ENCODE assay signal across 21 mouse cellular contexts in genomic region chr19:9067292-9067691, GRCm38 (mm10). TPM values are rescaled to one million over a fixed set of nuclear protein-coding genes. Genes with fewer than 3 reads are reported as not detected.
DNase-seq lines count a peak whose midpoint lies in the region; ATAC-seq and TF ChIP-seq lines count a peak whose summit lies in the region.
"Had no signal": no experiment of that assay in that cellular context is flagged by ENCODE, and none has a peak within 500 bp of the region (broad histone marks: within the 10 kb centered on the region; RNA-seq: fewer than 3 reads in every experiment).

No protein-coding gene starts in this region.

- H3K4me1 ChIP-seq in hindbrain, postnatal 0 days (ENCODE audit: insufficient read depth, low read length) = peaks cover 14% of the 10 kb centered on the region
- peaks cover 27% of the 10 kb centered on the region for H3K4me1 ChIP-seq in hindbrain, embryonic 13.5 days (replicated peaks)
- peaks cover 16% of the 10 kb centered on the region for H3K4me1 ChIP-seq in bone marrow, adult 2 months (ENCODE audit: control insufficient read depth, insufficient read depth, low read length)
- peaks cover 26% of the 10 kb centered on the region for H3K4me1 ChIP-seq in hindbrain, embryonic 14.5 days (replicated peaks; ENCODE audit: control insufficient read depth, insufficient read depth, low read length)

- no peaks in the 10 kb centered on the region for H3K36me3 ChIP-seq in hindbrain, postnatal 0 days (ENCODE audit: insufficient read depth, low read length)
- no peaks in the 10 kb centered on the region for H3K36me3 ChIP-seq in hindbrain, embryonic 13.5 days
- no peaks in the 10 kb centered on the region for H3K36me3 ChIP-seq in hindbrain, embryonic 14.5 days (replicated peaks; ENCODE audit: control insufficient read depth, insufficient read depth)
- H3K36me3 ChIP-seq: heart, embryonic 15.5 days; hindbrain, embryonic 15.5 days; limb, embryonic 10.5 days; midbrain, embryonic 15.5 days; neural tube, embryonic 13.5 days had no signal

- DNase-seq in hindbrain, postnatal 0 days (ENCODE audit: low spot score) = no peak
- peak; percentile 61 to 66 for DNase-seq in B cell, adult 2 months
- DNase-seq in natural killer cell, adult 2 months (ENCODE audit: low spot score in 2 of 2) = peak; percentile 14 to 54
- DNase-seq in cerebellum, postnatal 14 days = no peak
- no peak for DNase-seq in MN1 (ENCODE audit: low spot score)
- DNase-seq in hindbrain, embryonic 14.5 days (ENCODE audit: low spot score) = no peak
- DNase-seq: adrenal gland, adult 8-10 months; cerebellum, adult 9-10 months; kidney, postnatal 10 days; layer of hippocampus, adult 9-11 months; retina, postnatal 1 day had no signal

- no peak overlapping the region for H3K4me3 ChIP-seq in hindbrain, postnatal 0 days (ENCODE audit: low read length)
- no peak overlapping the region for H3K4me3 ChIP-seq in hindbrain, embryonic 13.5 days
- H3K4me3 ChIP-seq in bone marrow, adult 2 months (replicated peaks; ENCODE audit: control insufficient read depth, low read depth, low read length) = no peak overlapping the region
- no peak overlapping the region for H3K4me3 ChIP-seq in hindbrain, embryonic 14.5 days (replicated peaks; ENCODE audit: low read length)
- H3K4me3 ChIP-seq: erythroblast, embryonic 14.5 days; heart, embryonic 15.5 days; hindbrain, embryonic 15.5 days; limb, embryonic 10.5 days; midbrain, embryonic 15.5 days; neural tube, embryonic 13.5 days had no signal

- H3K27ac ChIP-seq in hindbrain, postnatal 0 days = peak overlapping the region; percentile 32; the same call in 1 of the 2 replicates
- no peak overlapping the region for H3K27ac ChIP-seq in hindbrain, embryonic 13.5 days
- H3K27ac ChIP-seq in bone marrow, adult 2 months (ENCODE audit: control insufficient read depth, insufficient read depth, low read depth, low read length, poor library complexity) = peak overlapping the region; percentile 2; the same call in 1 of the 2 replicates
- H3K27ac ChIP-seq in hindbrain, embryonic 14.5 days = no peak overlapping the region
- H3K27ac ChIP-seq: heart, embryonic 15.5 days; limb, embryonic 10.5 days; liver, embryonic 14.5 days had no signal

- no peak for ATAC-seq in hindbrain, postnatal 0 days
- no peak for ATAC-seq in hindbrain, embryonic 13.5 days (ENCODE audit: low FRiP score)
- ATAC-seq in hindbrain, embryonic 14.5 days (ENCODE audit: low FRiP score) = no peak
- ATAC-seq: midbrain, embryonic 15.5 days had no signal

- no peak overlapping the region for H3K4me2 ChIP-seq in hindbrain, postnatal 0 days (ENCODE audit: low read depth, low read length)
- H3K4me2 ChIP-seq in hindbrain, embryonic 13.5 days = no peak overlapping the region
- H3K4me2 ChIP-seq in hindbrain, embryonic 14.5 days (replicated peaks) = no peak overlapping the region
- H3K4me2 ChIP-seq: heart, embryonic 15.5 days; hindbrain, embryonic 15.5 days; midbrain, embryonic 15.5 days; neural tube, embryonic 13.5 days had no signal

- TF ChIP-seq CTCF in hindbrain, postnatal 0 days (IDR thresholded peaks at IDR 0.05; ENCODE audit: low read depth) = no peak
- TF ChIP-seq CTCF in bone marrow, adult 2 months (IDR thresholded peaks at IDR 0.05; ENCODE audit: control insufficient read depth, insufficient read depth, low read length) = no peak

- H3K9me3 ChIP-seq in hindbrain, postnatal 0 days (ENCODE audit: low read length) = no peaks in the 10 kb centered on the region
- H3K9me3 ChIP-seq in hindbrain, embryonic 13.5 days = no peaks in the 10 kb centered on the region
- no peaks in the 10 kb centered on the region for H3K9me3 ChIP-seq in hindbrain, embryonic 14.5 days (ENCODE audit: control insufficient read depth, low read length)
- H3K9me3 ChIP-seq: heart, embryonic 15.5 days; hindbrain, embryonic 15.5 days; limb, embryonic 10.5 days; midbrain, embryonic 15.5 days; neural tube, embryonic 13.5 days had no signal

- 79% methylated on average over 5 of the region's 5 CpGs for WGBS in hindbrain, postnatal 0 days
- 76% methylated on average over 5 of the region's 5 CpGs for WGBS in hindbrain, embryonic 13.5 days
- 39% methylated on average over 5 of the region's 5 CpGs for WGBS in bone marrow, adult 2 months
- WGBS in hindbrain, embryonic 14.5 days = 80% methylated on average over 5 of the region's 5 CpGs

- H3K9ac ChIP-seq in hindbrain, postnatal 0 days (replicated peaks; ENCODE audit: low read length) = no peak overlapping the region
- H3K9ac ChIP-seq in hindbrain, embryonic 13.5 days = no peak overlapping the region
- H3K9ac ChIP-seq in hindbrain, embryonic 14.5 days = no peak overlapping the region
- H3K9ac ChIP-seq: heart, embryonic 15.5 days; hindbrain, embryonic 15.5 days; liver, embryonic 14.5 days; midbrain, embryonic 15.5 days; neural tube, embryonic 13.5 days had no signal

- TF ChIP-seq POLR2A in bone marrow, adult 2 months (IDR thresholded peaks at IDR 0.05; ENCODE audit: borderline replicate concordance, control insufficient read depth, low read depth, low read length) = no peak

- H3K27me3 ChIP-seq in hindbrain, postnatal 0 days (ENCODE audit: insufficient read depth, low read length) = no peaks in the 10 kb centered on the region
- H3K27me3 ChIP-seq in hindbrain, embryonic 13.5 days = no peaks in the 10 kb centered on the region
- H3K27me3 ChIP-seq in hindbrain, embryonic 14.5 days (ENCODE audit: control insufficient read depth, insufficient read depth, low read length) = no peaks in the 10 kb centered on the region
- H3K27me3 ChIP-seq: heart, embryonic 15.5 days; hindbrain, embryonic 15.5 days; midbrain, embryonic 15.5 days; neural tube, embryonic 13.5 days had no signal

RNA-seq across cellular contexts. Expression of gene Scgb1a1, which starts 20.5 kb away (rescaled TPM):
- not detected in 2 replicates for total RNA-seq in hindbrain, postnatal 0 days (2014; rRNA removed)
- polyA plus RNA-seq in hindbrain, postnatal 0 days (2015; fragmentation: Nextera tagmentation; extraction: Ambion mirVana) = not detected in 2 replicates
- not detected in 2 replicates for polyA plus RNA-seq in hindbrain, embryonic 13.5 days (2015; fragmentation: Nextera tagmentation; extraction: Ambion mirVana)
- 37.7 TPM in 1 of 2 replicates, not detected in the other for polyA plus RNA-seq in bone marrow, adult 2 months (2011; ENCODE audit: insufficient read depth, insufficient read length, low replicate concordance, missing spikeins)
- not detected in 2 replicates for polyA plus RNA-seq in hindbrain, embryonic 14.5 days (2014; fragmentation: Nextera tagmentation; extraction: Ambion mirVana)
- polyA plus RNA-seq: C2C12; erythroblast, embryonic 14.5 days; hindbrain, embryonic 15.5 days; limb, embryonic 10.5 days; liver, embryonic 14.5 days; midbrain, embryonic 15.5 days; neural tube, embryonic 13.5 days had no signal

Comparison
In these comparisons a context has a peak if more than half of its experiments do, and no peak if none do; other contexts are left out.
1. H3K27ac ChIP-seq: peak in hindbrain, postnatal 0 days (single experiment) and bone marrow, adult 2 months (single experiment); none in hindbrain, embryonic 13.5 days (single experiment) and hindbrain, embryonic 14.5 days (single experiment).
2. DNase-seq: peak in B cell, adult 2 months (2 of 2) and natural killer cell, adult 2 months (2 of 2); none in hindbrain, postnatal 0 days (single experiment), cerebellum, postnatal 14 days (0 of 2), MN1 (single experiment) and hindbrain, embryonic 14.5 days (single experiment).